Mouse (Mus musculus): ENCODE data around the gene Slc27a4.
A peak's percentile ranks its signal among the peaks of the same experiment; 100 is the strongest.

Gene Slc27a4

GRCm38 (mm10) chr2:29826318-29826925, 24.0 kb downstream of the Slc27a4 start:
- no peak for DNase-seq

DNA sequence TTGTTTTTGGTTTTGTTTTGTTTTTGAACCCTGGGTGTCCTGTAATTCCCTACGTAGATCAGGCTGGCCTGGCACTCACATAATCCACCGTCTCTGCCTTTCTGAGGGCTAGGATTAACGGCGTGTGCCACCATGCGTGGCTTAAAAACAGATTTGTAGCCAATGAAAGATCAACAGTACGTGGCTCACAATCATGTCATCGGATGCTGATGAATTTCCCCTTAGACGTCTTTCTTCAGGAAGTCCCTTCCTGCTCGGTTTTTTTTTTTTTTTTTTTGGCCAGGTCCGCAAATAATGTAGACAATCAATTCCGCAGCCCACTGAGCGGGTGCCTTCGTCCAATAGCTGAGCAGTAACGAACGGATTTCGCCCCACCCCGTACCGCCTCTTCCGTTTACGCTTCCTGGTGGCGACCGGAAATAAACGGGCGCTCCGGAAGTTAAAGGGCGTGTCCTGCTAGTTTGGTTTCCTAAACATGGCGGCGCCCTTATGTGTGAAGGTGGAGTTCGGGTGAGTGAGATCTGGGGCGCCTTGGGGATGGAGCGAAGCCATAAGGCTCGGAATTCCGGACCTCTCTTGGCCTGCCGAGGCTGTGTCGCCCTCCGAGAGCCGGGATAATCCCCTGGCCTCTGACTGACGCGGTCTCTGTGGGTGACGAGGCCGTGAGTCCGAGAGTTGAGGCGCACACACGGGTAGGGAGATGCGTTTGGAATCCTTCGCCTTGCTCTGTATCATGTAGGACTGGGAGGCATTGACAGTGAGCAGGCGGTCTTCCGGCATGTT, 24.7 kb downstream of the Slc27a4 start:
- peak; percentile 94 for DNase-seq

GRCm38 (mm10) chr2:29827709-29828024, 25.2 kb downstream of the Slc27a4 start:
- no peak for DNase-seq

DNA sequence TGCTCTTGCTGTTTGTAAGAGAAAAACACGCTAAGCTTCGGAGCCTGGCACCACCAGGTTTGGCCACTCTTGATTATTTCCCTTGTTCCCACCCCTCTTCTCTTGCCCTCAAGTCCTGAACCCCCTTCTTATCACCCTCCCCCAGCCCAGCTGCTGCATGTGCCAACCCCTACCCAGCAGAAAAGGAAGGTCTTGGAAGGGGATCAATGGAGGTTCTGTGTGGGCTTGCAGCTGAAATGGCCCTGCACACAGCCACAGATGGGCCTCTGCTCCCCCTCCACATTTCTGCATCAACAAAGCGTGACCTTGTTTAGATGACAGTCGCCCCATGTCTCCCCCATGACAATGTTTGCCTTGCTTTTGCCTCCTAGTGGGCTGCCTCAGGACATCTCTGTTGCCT, 28.7 kb downstream of the Slc27a4 start:
- DNase-seq = no peak

DNA sequence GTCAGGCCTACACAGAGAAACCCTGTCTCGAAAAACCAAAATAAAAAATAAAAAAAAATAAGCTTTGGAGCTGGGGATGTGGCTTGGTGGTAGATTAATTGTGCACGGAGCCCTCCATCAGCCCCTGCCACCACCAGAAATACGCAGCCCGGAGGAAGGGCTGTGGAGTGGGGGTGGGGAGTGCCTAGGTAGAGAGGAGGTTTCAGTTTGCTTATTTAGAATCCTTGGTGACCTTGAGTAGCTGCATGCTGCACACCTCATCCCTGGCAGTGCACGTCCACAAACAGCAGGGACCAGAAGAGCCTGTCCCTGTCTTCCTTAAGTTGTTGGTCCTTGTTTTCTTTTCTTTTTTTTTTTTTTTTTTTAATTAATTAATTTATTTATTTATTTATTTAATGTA, 31.4 kb downstream of the Slc27a4 start:
- no peak for DNase-seq

- DNase-seq = no peak
Measured at GRCm38 (mm10) chr2:29835391-29835899, 33.0 kb downstream of the Slc27a4 start.

- no peak for DNase-seq
Measured at GRCm38 (mm10) chr2:29839460-29839859, 37.0 kb downstream of the Slc27a4 start.

DNA sequence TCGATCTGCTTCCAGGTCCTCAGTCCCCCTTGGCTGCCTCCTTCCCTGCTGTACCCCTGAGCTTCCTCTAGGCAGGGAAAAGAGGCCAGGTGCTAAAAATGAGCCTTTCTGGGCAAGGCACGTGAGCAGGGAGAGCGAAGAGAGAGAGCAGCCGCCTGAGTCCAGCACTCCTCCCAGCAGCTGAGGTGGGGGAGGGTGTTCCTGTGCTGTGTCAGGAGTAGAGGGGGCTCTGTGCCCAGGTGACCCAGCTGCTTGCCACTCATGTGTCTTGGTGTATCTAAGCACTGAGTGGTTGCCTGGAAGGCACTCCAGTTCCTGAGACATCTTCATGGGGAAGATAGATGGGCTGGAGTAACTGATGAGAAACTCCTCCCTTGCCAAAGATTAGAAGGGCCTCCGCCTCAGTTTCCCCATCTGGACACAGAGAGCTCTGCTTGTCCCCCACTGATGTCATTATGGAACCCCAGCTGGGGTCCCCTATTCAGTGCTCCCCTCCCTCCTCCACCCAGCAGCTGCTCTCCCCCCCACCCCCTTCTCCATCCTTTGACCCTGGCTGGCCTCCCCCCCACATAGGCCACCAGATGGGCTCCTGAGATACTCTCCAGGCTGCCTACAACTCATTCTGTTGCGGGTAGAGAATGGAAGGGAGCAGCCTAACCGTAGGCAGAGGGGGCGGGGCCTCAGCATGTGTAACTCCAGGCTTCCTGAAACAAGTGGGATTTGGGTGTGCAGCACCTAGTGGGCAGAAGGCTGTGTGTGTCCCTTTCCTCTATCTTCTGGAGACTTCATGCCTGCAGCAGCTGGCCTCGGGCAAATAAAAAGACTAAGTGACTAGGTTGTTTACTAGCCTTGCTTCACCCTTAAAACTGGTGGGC, 41.0 kb downstream of the Slc27a4 start:
- DNase-seq = no peak

GRCm38 (mm10) chr2:29844115-29844514, 41.7 kb downstream of the Slc27a4 start:
- no peak for DNase-seq

DNA sequence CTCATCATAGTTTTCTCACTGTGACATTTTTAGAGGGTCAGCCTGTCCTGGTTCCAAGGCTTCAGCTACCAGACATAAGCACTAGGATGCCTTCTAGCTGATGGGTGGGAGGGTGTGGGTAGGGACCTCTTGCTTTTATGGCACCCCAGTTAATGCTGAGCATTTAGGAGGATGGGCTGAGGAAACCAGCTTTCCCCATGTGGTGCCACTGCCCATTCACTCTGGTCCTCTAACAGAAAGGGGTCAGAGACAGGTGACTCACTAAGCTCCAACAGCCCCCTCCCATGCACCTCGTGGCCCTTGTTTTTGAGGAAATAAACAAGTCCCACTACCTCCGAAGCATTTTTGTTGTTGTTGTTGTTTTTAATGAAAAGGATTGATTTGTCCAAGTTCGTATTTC, 42.2 kb downstream of the Slc27a4 start:
- DNase-seq = no peak

- no peak for DNase-seq
Measured at GRCm38 (mm10) chr2:29845636-29846035, 43.2 kb downstream of the Slc27a4 start.

DNA sequence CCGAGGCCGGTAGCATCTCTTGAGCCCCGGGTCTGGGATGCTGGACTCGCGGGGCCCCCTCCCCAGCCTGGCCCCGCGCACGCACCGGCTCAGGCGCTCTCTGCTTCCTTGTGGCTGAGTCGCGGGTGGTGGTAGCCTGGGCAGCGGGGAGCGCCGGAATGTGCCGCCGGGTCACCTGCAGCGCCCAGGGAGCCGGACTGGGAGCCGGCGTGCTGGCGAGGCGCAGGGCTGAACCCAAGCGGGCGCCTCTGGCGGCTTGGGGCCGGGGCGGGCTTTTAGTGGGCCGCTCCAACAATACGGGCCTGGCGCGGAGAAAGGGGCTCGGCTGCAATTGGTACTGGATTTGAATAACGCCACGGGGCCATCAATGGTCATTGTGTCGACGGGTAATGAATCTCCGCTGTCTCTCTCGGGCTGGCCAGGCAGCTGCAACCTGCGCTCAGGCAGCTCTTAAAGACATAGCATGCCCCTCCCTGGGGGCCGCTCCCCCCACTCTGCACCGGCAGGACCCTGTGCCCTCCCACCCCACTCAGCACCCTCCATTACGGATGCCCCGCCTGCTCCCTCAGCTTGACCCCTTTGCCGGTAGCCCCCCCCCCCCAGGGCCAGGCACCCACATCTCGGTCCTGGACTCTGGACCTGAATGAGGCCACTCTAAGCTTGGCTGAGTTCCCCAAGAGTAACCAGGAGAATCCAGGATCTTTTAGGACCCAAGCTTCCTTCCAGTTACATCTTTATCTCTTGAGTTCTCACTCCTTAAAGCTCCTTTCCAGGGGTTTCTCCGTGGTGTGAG, 43.8 kb downstream of the Slc27a4 start:
- no peak for DNase-seq

DNA sequence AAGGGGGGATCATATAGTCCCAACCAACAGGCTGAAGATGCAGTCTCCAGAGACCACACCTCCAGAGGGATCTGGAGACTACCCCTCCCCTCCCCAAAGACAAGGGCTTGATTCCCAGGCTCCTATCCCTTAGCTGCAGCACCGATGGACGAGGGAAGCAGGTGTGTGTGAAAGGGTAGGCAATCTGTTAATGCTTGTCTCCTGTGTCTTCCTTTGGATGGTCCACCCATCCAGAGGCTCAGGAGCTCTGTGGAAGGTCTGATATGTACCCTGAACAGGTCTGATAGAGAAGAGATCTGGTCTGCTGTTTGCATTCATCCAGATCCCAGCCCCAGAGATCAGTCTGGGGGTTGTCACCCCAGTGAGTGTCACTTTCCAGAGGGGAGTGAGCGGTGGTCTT, 44.5 kb downstream of the Slc27a4 start:
- no peak for DNase-seq

DNA sequence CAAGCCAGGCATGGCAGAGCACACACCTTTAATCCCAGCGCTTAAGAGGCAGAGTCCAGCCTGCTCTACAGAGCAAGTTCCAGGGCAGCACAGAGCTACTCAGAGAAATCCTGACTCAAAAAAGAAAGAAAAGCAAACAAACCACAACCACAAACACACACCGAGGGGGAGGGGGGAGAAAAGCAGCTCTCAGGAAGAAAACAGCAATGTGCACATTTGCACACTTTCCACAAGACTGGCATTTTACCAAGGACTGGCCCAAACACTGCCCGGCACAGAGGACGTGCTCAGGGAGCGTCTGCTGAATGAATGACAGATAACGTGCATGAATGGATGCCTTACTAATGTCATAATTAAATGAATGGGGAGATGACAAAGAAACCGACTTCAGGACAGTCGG, 46.6 kb downstream of the Slc27a4 start:
- DNase-seq = no peak

DNA sequence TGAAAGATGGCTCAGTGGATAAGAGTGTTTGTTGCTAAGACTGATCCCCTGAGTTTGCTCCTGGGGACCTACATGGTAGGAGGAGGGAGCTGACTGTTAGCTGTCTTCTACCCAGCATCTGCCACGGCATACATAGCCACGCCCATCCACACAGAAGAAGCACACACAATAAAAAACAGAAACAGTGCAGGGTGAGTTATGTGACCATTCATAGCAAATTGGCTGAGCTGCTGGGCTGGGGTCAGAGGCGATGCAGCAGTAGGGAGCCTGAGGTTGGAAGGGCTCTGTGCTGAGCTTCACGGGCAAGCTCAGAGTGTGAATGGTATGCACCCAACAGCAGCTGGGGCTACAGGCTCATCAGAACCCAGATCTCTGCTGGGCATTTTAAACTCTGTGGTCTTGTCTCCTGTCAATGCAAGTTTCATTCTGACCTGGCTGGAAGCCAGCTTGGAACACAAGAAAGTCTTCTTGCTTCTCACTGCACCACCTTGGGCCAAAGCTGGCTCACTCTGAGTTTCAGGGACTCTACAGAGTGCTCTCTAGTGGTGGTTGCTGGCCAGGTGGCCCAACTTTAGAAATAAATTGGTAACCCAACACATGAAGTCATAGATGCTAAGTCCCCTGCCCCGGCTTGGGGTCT, 47.5 kb downstream of the Slc27a4 start:
- peak; percentile 17 for DNase-seq

GRCm38 (mm10) chr2:29852957-29853485, 50.6 kb downstream of the Slc27a4 start:
- no peak for DNase-seq

DNA sequence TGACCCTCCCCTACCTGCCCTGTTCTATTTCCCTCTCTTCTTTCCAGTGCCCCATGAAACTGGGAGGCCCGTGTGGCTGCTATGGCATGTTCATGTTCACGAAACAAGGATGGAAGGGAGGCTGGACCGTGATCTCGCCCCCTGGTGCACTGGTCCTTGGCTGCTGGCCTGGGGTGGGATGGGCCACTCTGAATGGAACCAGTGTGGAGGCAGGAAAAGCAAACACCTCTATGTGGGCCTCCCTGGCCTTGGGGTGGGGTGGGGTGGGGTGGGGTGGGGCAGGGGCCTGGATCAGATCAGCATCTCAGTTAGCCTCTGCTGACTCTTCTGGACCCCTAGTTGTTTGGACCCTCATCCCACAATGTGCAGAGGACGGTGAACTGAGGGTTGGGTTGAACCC, 51.3 kb downstream of the Slc27a4 start:
- no peak for DNase-seq

GRCm38 (mm10) chr2:29855585-29856210, 53.3 kb downstream of the Slc27a4 start:
- no peak for DNase-seq

DNA sequence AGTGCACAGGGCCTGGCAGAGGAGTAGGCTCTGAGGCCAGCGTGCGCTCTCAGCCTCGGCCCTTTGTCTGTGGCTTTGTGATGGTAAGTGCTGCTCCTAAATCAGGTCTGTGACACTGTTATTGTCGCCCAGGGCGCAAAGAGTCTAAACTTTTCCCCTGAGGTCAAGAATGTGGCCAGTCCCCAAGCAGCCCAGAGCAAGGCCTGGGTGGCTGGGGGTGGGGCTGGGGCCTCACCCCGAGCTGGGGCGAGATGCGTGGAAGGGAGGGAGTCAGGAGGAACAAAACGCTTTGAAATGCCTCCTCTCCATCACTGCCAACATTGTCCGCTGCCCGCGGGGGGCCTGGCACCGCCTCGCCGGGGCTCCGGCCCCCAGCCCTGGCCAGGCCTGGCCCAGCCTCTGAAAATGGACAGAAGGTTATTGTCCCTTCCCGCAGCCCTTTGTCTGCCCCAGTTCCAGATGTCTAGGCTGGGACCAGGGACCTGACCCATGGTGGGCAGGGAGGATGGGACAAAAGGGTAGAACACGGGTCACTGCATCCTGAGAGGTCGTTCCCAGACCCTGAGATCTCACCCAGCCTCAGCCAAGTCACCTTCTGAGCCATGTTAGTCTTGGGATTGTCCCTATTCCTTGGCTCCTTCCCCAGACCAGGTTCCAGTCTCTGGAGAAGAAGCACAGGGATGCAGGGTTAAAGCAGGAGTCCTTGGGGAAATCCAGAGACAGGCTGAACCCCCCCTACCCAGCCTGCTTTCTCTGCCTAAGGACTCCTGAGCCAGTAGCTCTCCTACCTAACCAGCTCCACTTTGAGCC, 54.2 kb downstream of the Slc27a4 start:
- no peak for DNase-seq

DNA sequence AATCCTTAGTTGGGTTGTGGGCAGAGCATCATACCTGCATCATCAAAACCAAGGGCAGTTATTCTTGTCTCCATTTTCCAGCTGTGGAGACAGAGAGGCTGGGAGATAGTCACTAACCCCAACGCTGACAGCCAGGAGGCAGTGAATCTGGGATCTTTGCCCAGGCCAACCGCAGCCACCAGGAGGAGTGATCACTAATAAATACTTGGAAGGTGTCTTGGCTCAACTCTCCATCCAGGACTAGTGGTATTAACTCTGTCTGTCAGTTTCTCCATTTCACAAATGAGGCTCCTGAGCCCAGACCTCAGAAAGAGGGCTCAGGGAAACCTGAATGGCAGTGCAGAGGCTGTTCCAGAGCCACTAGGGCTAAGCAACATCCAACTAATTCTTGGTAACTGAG, 54.9 kb downstream of the Slc27a4 start:
- DNase-seq = no peak

DNA sequence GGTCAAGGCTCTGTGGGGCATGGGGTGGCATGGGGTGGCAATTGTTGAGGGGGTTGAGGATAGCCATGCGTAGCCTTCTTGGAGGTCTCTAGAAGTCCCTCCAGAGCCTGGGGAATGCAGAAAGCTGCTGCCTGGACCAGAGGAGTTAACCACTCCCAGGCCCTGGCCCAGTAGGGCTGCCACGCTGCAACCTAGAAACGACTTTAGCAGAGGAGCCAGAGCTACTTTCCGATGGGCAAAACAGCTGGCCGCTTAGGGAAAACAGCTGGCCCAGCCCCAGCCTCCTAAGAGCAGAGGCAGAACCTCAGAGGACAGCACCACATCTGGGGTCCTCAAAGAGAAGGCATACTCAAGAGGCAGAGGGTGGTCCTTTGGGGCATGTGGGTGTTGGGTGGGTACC, 55.5 kb downstream of the Slc27a4 start:
- no peak for DNase-seq

Data from thymus, postnatal 14 days (tissue).